Mouse (Mus musculus) adrenal gland (tissue): ENCODE measurements at regions not wholly inside any gene's neighbourhood (a gene's known extent, or its start where the extent isn't known, plus 50 kb on each side); places are given as distances from the start of the nearest gene placed in this dataset.
"Not testable (repeated sequence)": the region's sequence is repeated elsewhere in the genome, so short reads cannot be mapped to it uniquely, and the experiment has no call there.

ENCODE experiments used
- intact Hi-C: fragments of 180-260 bp; cut with DNase I; formaldehyde crosslinking; loops from one replicate; pipeline ENCODE4 v1.15.1; 2025

DNA sequence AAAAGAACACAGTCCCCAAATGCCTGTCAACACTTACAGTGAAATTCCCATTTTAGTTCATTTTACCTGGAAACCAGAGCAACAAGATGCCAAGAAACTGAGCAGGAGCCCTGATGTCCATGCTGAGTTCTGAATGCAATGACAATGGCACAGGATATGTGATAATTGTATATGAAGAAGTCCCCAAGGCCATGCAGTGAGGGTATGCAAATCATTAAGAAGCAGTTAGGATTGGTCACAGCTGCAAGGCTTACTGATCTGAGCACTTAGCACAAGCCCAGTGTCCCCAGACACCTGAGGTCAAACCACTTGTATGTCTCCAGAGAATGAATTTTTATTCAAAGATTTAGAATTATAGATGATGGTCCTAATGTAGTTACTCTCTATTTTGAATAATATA, 419.0 kb upstream of the Tacstd2 start:
- intact Hi-C loops = not testable (repeated sequence)

DNA sequence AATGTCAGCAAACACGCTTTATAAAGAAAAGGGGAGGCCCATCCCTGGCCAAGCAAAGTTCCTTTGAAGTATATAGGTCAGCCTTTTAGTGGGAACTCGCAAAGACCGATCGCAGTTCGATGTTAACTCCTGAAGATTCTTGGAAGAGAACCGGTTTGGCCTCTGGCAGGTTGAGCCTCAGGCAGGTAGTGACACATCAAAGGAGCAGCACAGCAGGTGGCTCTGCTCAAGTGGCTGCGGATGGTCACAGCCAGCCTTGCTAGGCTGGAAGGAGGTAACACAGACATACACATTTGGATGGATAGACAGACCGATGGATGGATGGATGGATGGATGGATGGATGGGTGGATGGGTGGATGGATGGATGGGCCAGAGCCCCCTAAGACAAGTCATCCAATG, 395.9 kb upstream of the Tacstd2 start:
- intact Hi-C loops = not testable (repeated sequence)

DNA sequence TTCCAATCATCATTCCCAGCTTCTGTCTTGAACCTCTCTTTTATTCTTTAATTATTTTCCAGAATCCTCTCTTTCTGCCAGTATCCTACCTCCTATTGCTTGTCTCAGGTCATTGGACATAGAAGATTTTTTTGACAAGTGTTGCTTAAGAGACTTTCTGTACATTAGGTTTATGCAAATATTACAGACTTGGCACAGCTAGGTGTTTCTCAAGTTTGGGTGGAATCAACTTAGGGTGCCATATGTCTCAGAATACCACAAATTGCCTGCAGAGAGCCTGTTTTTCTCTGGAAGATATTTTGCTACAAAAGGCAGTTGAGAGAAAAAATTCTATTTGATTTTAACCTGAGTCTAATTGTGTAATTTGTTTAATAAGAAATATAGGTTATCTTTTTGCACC, 386.9 kb upstream of the Tacstd2 start:
- intact Hi-C loops = no loop called here

DNA sequence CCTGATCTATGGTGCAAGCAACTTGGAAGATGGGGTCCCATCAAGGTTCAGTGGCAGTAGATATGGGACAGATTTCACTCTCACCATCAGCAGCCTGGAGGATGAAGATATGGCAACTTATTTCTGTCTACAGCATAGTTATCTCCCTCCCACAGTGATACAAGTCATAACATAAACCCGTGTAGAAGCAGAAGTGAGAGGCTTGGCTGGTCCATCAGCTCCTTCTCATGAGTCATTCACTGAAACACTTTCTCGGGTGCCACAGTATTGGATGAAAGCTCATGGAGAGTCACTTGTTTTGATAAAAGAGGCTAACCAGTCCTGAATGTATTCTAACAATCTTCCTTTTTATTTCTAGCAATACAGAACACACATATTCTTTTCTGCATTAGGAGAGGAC, 378.3 kb upstream of the Tacstd2 start:
- intact Hi-C loops = no loop called here

DNA sequence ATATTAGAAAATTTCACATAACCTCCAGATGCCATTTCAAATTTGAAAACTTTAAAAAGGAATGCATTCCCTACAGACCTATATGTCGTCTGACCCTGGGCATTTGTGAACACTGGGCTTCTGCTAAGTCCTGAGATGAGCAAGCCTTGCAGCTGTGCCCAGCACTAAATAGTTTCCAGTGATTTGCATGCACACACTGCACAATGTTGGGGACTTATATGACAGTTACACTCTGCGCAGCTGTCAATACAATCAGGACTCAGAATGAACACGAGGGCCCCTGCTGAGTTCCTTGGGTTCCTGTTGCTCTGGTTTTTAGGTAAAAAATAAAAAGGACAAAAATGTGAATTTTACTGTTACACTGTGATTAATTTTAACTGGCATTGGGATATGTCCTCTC, 377.7 kb upstream of the Tacstd2 start:
- intact Hi-C loops = no loop called here

DNA sequence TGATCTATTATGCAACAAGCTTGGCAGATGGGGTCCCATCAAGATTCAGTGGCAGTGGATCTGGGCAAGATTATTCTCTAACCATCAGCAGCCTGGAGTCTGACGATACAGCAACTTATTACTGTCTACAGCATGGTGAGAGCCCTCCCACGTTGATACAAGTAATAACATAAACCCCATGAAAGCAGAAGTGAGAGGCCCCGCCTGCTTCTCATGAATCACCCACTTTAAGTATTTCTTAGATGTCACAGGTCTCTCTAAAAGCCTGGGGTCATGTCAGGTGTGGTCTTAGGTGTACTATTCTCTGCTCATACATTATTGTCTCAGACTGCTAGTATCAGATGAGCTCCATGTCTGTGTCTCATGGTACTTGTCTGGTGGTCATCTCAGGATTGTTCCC, 360.9 kb upstream of the Tacstd2 start:
- intact Hi-C loops = no loop called here

DNA sequence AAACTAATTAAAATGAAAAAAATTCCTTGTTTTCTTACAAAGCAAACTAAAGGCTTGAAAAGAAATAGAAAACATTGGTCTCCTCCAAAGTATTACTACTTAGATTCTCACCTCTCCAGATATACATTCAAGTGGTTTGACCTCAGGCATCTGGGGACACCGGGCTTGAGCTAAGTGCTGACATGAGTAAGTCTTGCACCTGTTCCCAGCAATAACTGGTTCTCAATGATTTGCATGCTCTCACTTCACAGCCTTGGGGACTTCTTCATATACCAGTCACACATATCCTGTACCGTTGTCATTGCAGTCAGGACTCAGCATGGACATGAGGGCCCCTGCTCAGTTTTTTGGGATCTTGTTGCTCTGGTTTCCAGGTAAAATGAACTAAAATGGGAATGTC, 360.3 kb upstream of the Tacstd2 start:
- intact Hi-C loops = no loop called here

DNA sequence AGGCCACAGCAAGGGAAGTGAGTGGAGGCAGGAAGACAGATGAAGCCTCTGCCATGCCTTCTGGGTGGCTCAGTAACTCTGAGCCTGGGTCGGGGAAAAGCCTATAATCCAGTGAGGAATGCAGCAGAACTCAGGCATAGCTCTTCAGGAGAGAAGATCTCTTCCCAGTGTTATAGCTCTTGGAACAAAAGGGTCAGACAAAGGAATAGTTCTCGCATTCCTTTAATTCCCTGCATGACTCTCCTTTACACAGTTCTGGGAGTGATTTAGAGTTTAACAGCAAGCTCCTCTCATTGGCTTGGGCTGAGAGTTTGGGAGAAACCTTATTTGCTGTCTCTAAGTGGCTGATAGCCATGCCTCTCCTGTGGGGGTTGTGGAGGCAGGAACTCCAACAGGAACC, 352.0 kb upstream of the Tacstd2 start:
- intact Hi-C loops = no loop called here

DNA sequence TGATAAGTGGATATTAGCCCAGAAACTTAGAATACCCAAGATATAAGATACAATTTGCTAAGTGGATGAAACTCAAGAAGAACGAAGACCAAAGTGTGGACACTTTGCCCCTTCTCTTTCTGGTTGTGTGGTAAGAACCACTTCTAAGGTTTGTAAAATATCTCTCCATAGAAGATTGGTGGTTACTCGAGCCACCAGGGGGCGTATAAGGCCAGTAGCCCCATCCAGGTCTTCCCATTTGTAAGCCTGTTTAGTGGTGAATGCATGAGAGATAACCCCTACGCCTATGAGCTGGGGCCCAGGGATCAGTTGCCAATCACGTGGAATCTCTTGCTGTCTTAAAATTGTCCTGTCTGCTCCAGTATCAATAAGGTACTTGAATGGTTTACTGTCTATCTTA, 349.3 kb upstream of the Tacstd2 start:
- intact Hi-C loops = no loop called here

DNA sequence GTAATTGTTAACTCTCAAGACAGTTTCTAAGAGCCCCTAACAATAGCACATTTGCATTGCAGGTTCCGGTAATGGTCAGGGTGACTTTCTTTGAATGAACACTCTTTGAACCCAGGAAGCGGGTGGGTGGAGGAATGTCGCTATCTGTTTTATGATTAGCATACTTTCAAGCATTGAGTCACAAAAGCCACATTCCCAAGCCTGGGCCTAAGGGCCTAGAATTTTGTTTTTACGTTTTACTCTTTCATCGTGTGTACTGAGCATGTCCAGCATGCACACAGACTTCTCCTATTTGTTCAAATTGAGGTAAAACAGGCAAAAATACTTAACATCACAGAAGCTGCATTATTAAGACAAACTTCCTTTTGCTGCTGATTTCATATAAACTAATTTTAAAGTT, 345.9 kb upstream of the Tacstd2 start:
- intact Hi-C loops = not testable (repeated sequence)

DNA sequence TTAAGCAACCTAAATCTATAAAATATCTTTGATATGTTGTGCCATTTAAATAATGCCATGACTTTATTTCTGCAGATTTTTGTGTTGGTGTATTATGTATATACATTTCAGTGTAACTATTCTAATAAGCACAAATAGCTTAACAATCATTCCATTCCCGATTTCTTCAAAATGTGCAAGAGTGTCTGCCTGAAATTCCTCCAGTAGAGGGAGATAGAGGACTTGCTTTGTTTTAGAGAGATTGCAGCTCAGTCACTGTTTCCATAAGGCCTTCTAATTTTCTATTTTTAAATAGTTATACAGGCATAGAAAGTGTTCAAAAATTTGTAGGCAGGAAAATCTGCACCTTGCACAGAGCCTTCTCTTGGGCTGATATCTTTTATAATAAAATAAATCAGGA, 322.3 kb upstream of the Tacstd2 start:
- intact Hi-C loops = not testable (repeated sequence)

DNA sequence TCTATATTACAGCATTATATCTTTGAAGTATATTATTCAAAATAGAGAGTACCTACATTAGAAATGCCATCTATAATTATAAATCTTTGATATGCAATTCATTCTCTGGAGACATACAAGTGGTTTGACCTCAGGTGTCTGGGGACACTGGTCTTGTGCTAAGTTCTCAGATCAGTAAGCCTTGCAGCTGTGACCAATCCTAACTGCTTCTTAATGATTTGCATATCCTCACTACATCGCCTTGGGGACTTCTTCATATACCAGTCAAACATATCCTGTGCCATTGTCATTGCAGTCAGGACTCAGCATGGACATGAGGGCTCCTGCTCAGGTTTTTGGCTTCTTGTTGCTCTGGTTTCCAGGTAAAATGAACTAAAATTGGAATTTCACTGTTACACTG, 303.9 kb upstream of the Tacstd2 start:
- intact Hi-C loops = not testable (repeated sequence)

DNA sequence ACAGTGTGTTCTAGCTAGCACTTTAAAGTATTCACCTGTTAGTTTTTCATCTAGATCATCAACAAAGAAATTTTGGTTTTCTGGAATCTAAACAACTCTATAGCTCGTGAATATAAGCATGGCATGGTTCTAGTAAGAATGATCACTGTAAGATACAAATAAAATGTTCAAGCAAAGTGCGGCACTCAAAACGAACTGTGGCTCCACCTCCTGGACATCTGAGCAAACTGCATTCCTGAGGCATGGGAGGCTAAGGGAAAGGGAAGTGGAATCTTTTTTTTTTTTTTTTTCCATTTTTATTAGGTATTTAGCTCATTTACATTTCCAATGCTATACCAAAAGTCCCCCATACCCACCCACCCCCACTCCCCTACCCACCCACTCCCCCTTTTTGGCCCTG, 276.9 kb upstream of the Tacstd2 start:
- intact Hi-C loops = loop anchor here (5.0 kb wide), 1 partner anchor 265 kb away; no protein-coding TSS in a partner anchor

DNA sequence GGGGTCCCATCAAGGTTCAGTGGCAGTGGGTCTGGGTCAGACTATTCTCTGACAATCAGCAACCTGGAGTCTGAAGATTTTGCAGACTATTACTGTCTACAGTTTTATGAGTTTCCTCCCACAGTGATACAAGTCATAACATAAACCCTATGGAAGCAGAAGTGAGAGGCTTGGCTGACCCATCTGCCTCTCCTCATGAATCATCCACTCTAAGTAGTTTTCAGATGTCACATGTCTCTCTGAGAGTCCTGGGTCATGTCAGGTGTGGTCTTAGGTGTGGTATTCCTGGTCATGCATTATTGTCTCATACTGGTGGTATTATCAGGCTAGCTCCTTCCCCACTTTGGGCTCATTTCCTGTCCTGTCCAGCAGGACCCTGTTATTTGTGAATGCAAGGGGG, 255.8 kb upstream of the Tacstd2 start:
- intact Hi-C loops = no loop called here

DNA sequence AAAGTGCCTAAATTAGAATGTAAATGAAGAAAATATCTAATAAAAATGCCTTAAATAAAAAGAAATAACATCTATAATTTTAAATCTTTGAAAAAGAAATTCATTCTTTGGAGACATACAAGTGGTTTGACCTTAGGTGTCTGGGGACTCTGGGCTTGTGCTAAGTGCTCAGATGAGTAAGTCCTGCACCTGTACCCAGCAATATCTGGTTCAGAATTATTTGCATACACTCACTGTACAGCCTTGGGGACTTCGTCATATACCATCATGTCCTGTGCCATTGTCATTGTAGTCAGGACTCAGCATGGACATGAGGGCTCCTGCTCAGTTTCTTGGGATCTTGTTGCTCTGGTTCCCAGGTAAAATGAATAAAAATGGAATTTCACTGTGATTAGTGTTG, 255.1 kb upstream of the Tacstd2 start:
- intact Hi-C loops = no loop called here

DNA sequence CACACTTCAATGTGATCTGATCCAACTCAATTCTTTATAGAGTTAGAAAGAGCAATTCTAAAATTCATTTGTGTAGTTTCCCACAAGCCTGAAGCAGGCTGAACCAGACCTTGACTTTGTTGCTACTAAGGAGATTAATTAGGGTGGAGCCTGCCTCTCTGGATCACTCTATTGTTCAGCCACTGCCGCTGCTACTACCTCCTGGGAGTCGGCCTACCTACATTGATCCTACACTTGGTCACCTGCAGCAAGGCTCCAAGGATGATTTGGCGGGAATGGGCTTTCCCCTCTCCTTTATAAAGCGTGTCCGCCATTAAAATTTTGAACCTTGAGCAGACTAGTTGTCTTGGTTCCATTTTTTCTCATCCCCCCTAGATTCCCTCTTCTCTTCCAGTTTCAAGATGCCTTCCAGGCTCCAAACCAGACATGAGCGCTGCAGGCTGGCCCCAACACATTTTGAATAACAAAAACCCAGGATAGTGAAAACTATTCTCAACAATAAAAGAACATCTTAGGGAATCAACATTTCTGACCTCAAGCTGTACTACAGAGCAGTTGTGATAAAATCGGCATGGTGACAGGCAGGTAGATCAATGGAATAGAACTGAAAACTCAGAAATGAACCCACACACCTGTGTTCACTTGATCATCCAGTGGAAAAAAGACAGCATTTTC, 251.6 kb upstream of the Tacstd2 start:
- intact Hi-C loops = no loop called here

DNA sequence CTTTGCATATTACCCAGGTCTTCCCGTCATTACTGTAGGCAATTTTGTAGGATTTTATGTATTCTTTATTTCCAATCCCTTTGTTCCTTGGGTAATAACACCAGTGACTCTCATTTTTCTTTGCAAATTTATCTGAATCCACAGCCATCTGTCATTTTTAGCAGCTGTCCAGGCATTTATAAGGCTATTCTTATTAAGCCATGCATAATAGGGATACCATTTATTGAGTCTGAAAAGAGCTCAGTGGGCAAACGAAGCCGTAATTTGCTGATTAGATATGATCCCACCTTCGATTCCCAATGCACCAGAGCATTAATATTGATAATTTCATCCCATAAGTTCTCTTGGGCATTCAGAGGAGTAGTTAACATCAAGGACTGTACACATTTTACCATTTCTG, 243.3 kb upstream of the Tacstd2 start:
- intact Hi-C loops = no loop called here

DNA sequence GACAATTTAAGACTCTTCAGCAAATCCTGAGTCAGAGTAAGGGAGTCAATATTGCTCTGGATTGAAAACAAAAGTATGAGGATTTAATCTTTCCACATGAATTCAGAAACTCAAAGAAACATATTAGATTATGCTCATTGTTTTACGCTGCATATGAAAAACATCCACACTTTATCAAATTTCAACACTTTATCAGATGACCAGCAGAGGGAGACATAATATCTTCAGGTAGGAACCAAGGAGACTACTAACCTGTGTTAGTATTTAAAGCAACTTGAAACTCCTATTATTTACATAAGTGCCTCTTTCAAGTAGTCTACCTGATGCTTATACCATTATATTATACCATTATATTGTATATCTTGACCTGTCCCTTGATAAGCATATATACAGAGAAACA, 218.5 kb upstream of the Tacstd2 start:
- intact Hi-C loops = not testable (repeated sequence)

DNA sequence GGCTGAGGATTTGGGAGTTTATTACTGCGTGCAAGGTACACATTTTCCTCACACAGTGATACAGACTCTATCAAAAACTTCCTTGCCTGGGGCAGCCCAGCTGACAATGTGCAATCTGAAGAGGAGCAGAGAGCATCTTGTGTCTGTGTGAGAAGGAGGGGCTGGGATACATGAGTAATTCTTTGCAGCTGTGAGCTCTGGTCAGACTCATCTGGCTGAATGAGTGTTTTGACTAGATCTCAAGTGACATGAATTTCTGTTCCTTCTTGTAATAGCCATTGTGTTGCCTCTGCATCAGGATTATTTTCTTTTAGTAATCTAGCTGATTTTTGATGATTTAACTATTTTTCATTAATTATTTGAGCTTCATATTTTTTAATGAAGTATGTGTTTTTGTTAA, 190.0 kb upstream of the Tacstd2 start:
- intact Hi-C loops = no loop called here

DNA sequence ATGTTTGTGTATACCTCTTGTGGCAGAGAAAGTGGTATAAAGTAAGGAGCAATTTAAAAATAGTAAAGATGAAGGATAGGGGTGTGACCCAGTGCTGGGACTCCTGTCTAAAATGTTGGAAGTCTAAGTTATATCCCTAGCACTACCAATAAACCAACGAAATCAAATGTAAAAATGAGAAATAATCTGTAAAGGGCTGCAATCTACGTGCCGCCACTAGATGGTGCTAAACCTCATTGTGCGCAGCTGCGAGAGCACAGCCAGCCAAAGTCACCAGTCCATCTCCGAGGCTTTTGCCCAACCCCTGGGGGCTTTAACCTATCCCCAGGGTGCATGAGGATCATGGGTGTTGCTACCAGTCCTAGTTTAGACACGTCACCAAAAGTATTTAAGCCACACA, 163.4 kb upstream of the Tacstd2 start:
- intact Hi-C loops = not testable (repeated sequence)

DNA sequence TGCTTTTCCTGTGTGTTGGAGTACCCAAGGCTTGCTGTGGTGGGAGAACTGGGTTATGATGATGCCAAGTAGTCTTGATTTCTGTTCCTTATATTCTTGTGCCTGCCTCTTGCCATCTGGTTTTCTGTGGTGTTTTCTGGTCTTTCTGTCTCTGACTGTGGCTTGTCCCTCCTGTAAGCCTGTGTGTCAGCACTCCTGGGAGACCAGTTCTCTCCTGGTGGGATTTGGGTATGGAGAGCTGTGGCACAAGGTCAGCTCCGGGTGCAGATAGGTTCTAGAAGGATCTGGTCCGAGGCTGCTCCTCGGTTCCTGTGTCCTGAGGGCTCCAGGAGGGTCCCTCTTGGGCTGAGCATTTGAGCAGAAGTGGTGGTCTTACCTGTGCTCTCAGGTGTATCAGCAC, 155.4 kb upstream of the Tacstd2 start:
- intact Hi-C loops = not testable (repeated sequence)

DNA sequence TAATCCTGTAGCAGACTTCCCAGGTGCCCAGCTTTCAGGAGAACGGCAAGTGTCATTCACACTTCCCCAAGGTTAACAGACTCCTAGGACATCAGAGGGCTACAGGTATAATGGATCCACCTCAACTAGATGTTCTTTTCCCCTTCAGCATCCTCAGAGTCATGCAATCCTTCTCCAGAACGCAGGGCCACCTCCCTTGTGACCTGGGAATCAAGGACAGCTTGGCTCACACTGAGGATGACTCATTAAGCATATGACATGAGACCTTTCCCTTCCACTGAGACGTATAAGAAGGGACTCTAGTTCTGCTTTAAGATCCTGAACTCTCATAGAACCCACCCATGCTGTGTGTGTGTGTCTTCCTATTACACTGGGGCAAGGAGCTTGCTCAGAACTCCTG, 147.5 kb upstream of the Tacstd2 start:
- intact Hi-C loops = not testable (repeated sequence)

DNA sequence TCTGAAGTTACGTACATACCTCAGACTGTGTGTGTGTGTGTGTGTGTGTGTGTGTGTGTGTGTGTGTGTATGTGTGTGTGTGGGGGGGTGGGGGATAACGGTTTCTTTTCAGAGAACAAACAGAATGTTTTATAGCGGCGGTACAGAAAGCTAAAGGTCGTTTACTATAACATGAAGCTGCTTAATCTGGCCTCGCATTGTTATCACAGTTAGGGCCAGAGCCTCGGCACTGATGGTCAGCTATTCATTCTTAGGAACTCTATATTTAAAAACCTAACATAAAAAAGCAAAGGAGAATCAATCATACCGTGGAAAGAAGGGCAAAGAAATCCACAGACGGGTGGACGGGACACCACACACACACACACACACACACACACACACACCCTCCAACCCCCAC, 146.0 kb upstream of the Tacstd2 start:
- intact Hi-C loops = not testable (repeated sequence)

DNA sequence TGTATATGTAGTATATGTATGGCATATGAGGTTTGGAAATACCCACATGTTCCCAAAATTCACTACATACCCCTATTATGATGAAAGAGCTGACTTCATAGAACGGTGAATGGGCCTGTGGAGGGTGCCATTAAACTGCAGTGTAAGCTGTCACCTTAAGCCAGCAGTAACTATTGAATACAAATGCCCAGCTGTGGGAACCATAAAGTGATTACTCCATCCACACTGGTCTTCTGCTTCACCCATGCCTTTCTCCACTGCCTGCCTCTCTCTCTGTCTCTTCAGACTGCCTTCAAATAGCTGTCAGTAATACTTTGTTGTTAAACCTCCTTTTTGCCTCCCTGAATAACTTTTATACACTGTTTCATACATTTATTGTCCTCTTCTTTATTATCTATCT, 143.5 kb upstream of the Tacstd2 start:
- intact Hi-C loops = not testable (repeated sequence)
